Mouse (Mus musculus) CD4-positive naive resting alpha-beta T cell, adult 57 days (primary cell): ENCODE measurements around the gene Olfr875. TPM values are rescaled to one million over a fixed set of nuclear protein-coding genes. Genes with fewer than 3 reads are reported as not detected.

Experiments used
- total RNA-seq: library from RNA; stranded (reverse); gene quantifications from one replicate; pipeline ENCODE4 v1.2.4, GENCODE M21; 2023

The Olfr875 gene
- not detected for total RNA-seq

GRCm38 (mm10) chr9:37771759-37772158 lies at the start of gene Olfr875:
Gene Olfr875 (plus strand): TSS chr9:37771857.

DNA sequence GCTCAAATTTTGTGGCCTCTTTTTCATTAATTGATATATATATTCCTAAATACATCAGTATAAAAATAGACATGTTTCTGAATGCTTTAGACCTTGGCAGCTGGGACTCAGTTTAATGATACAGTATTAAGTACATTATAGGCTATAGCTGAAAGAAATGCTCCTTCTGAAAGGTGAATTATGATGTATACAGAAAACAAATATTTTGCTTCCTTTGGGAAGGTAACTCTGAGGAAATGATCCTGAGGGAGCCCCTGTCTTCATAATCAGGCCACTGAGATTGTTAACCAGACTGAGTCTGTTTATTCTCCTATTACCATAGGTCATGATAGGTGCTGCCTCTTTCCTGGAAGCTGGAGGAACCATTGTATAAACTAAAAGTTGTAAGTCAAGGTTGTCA lies 26.9 kb upstream of the Olfr875 start, which contains the start of gene Olfr874:
Gene Olfr874 (plus strand): TSS at position 301 of the 400 bp plus-strand sequence.

GRCm38 (mm10) chr9:37802731-37803130 lies 31.1 kb downstream of the Olfr875 start, which contains the start of gene Olfr876:
Gene Olfr876 (plus strand): TSS chr9:37803031.

Other genes starting within 250 kb of the Olfr875 start
- gene Esam, start 243.8 kb upstream of the Olfr875 start, total RNA-seq: 1.8 TPM
- not detected for gene Vsig2, start 232.6 kb upstream of the Olfr875 start, total RNA-seq
- 5.4 TPM for gene Nrgn, start 219.0 kb upstream of the Olfr875 start, total RNA-seq
- gene Siae, start 216.2 kb upstream of the Olfr875 start, total RNA-seq: 7.2 TPM
- gene Spa17, start 158.1 kb upstream of the Olfr875 start, total RNA-seq: 1.2 TPM
- gene Tbrg1, start 114.5 kb upstream of the Olfr875 start, total RNA-seq: 78.4 TPM
- not detected for gene Panx3, start 102.6 kb upstream of the Olfr875 start, total RNA-seq
- gene Olfr160, start 55.6 kb upstream of the Olfr875 start, total RNA-seq: not detected
- gene Olfr874, start 26.8 kb upstream of the Olfr875 start, total RNA-seq: not detected
- not detected for gene Olfr876, start 31.2 kb downstream of the Olfr875 start, total RNA-seq
- not detected for gene Olfr877, start 82.4 kb downstream of the Olfr875 start, total RNA-seq
- gene Olfr145, start 124.9 kb downstream of the Olfr875 start, total RNA-seq: not detected
- not detected for gene Olfr878, start 146.0 kb downstream of the Olfr875 start, total RNA-seq
- gene Olfr881, start 220.0 kb downstream of the Olfr875 start, total RNA-seq: not detected